Mouse (Mus musculus): ENCODE data around the gene Zfp936.
"Not testable (repeated sequence)": the region's sequence is repeated elsewhere in the genome, so short reads cannot be mapped to it uniquely, and the experiment has no call there.

The Zfp936 gene

GRCm38 (mm10) chr7:43113929-43114328 lies at the start of gene Zfp936:
Zfp936 (plus strand) TSS chr7:43114229.
- not testable (repeated sequence) for DNase-seq (ENCODE audit: low spot score in 2 of 2)

GRCm38 (mm10) chr7:43077831-43078230 lies 36.2 kb upstream of the Zfp936 start:
- DNase-seq (ENCODE audit: low spot score in 2 of 2) = no peak

- not testable (repeated sequence) for DNase-seq (ENCODE audit: low spot score in 2 of 2)
Observed at GRCm38 (mm10) chr7:43128691-43129090, 14.7 kb downstream of the Zfp936 start.

GRCm38 (mm10) chr7:43164121-43164520 lies 50.1 kb downstream of the Zfp936 start:
- not testable (repeated sequence) for DNase-seq (ENCODE audit: low spot score in 2 of 2)

- not testable (repeated sequence) for DNase-seq (ENCODE audit: low spot score in 2 of 2)
Observed at GRCm38 (mm10) chr7:43167101-43167500, 53.1 kb downstream of the Zfp936 start.

- not testable (repeated sequence) for DNase-seq (ENCODE audit: low spot score in 2 of 2)
Observed at GRCm38 (mm10) chr7:43167811-43168210, 53.8 kb downstream of the Zfp936 start.

DNA sequence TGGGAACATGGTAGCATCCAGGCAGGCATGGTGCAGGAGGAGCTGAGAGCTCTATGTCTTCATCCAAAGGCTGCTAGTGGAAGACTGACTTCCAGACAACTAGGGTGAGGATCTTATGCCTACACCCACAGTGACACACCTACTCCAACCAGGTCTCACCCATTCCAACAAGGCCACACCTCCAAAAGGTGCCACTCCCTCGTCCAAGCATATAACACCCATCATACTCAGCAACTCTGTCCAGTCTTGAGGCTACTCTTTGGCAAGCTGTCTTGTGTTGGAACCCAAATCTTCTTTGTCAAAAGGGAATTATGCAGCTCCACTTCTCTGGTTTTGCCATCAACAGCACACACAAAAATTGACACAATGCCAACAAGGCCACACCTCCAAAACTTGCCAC lies 54.2 kb downstream of the Zfp936 start:
- not testable (repeated sequence) for DNase-seq (ENCODE audit: low spot score in 2 of 2)

GRCm38 (mm10) chr7:43177003-43177702 lies 63.1 kb downstream of the Zfp936 start:
- DNase-seq (ENCODE audit: low spot score in 2 of 2) = no peak

DNA sequence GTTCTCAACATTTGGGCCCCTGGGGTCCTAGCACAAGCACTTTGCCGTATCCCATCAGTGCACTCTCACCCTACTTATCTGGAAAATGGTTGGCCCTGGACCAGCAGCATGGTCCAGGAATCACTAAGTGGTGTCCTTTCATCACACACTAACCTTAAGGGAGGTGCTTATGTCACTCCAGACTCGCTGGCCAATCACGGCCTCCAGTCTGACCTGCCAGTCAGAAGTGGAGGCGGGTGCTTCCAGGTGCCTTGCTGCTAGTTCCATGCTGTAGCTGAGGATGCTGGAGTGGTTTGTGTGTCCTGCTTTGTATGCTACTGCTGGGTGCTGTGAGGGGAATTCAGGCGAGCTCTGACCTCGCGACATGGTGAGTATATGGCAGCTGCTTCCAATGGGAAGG lies 99.8 kb downstream of the Zfp936 start:
- not testable (repeated sequence) for DNase-seq (ENCODE audit: low spot score in 2 of 2)

Data from frontal cortex, postnatal 25 days (tissue).